Mouse (Mus musculus) neural tube, embryonic 10.5 days (tissue): ENCODE results near the gene Vwc2l.

Experiments used
- DNase-seq: peaks from one replicate; pipeline ENCODE4 v3.0.0-alpha.2; 2017; ENCODE audit warnings: low spot score; ENCODE audit errors: extremely low spot score

Vwc2l gene

DNA sequence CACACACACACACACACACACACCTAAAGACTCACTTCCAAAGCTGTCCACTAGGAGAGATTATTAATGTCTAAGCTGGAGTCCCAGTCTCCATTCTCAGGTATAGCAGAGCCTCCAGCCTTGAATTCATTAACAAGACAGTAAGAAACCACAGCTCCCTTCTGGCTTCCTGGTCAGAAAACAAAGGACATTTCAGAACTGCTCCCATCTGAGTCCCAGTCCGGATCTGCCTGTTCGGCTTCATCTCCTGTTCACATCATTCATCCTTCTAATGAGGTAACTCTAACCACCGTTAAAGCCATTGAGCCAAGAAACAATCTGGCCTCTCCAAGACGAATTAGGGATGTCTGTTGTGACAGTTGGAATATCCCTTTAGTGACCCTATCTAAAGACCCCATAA lies 185.7 kb downstream of the Vwc2l start:
- no peak for DNase-seq

DNA sequence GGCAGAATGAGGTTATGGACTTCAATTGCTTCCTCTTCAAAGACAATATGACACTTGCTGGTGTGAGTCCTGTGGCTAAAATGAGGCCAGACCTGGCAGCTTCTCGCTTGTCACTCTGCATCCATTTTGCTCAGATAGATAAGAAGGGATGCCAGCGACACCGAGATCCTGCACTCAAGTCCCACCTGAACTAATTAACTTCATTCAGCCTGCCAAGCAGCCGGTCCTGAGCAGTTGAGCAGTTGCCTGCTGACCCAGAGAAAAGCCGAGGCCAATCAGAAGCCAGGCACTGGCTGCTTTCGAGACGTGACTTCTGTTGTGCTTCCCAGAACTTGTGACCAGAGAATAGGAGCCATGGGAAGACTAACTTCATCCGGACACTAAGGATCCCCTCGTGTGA lies 187.6 kb downstream of the Vwc2l start:
- no peak for DNase-seq

GRCm38 (mm10) chr1:70918173-70919036 lies 192.9 kb downstream of the Vwc2l start:
- DNase-seq = no peak

DNA sequence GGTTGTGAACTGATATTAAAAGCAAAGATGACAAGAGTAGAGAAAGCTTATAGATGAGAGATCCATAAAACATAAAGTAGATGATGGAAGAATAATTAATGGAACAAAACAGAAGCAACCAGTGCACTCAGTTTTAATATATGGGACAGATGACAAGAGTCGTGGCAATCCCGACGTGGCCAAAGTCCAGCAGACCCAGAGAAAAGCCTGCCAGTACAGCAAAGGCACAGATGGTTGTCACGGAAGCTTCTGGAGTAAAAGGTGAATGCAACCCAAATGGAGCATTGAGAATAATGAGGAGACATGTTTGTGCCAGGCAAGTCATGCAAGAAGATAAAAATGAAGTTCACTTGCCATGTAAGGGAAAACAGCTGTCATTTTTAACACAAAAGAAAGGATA lies 207.5 kb downstream of the Vwc2l start:
- DNase-seq = no peak
